In the genomic region with DNA sequence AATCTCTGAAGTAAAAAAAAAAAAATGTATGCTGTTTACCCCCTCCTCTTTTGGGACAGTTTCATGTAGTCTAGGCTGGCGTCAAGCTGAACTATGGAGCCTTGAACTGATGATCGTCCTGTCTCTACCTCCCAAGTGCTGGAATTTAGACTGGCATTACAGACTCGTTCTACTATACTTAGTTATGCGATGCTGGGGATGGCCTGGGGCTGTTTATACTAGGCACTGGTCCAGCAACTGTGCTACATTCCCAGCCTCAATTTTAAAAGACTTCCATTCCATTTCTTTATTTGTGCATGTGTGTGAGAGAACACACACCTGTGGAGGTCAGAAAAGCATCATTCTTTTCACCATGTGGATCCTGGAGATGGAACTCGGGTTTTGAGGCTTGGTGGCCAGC, we compare ENCODE assay signal across 15 mouse cellular contexts. TPM values are rescaled to one million over a fixed set of nuclear protein-coding genes. Genes with fewer than 3 reads are reported as not detected.
DNase-seq lines count a peak whose midpoint lies in the region; ATAC-seq and TF ChIP-seq lines count a peak whose summit lies in the region.
"Had no signal": no experiment of that assay in that cellular context is flagged by ENCODE, and none has a peak within 500 bp of the region (broad histone marks: within the 10 kb centered on the region; RNA-seq: fewer than 3 reads in every experiment).

No protein-coding gene starts in this region.

- no peaks in the 10 kb centered on the region for H3K9me3 ChIP-seq in heart, embryonic 15.5 days (replicated peaks)
- no peaks in the 10 kb centered on the region for H3K9me3 ChIP-seq in lung, embryonic 14.5 days (ENCODE audit: low read depth, low read length)
- no peaks in the 10 kb centered on the region for H3K9me3 ChIP-seq in lung, postnatal 0 days (ENCODE audit: low read length)
- H3K9me3 ChIP-seq in embryonic facial prominence, embryonic 14.5 days (ENCODE audit: control insufficient read depth, low read length) = no peaks in the 10 kb centered on the region
- no peaks in the 10 kb centered on the region for H3K9me3 ChIP-seq in limb, embryonic 15.5 days
- H3K9me3 ChIP-seq: forebrain, embryonic 12.5 days; midbrain, embryonic 12.5 days had no signal

- H3K4me1 ChIP-seq in heart, embryonic 15.5 days (replicated peaks) = peaks cover 28% of the 10 kb centered on the region
- peaks cover 5% of the 10 kb centered on the region for H3K4me1 ChIP-seq in heart, adult 2 months (ENCODE audit: control insufficient read depth, insufficient read depth, low read length)
- peaks cover 4% of the 10 kb centered on the region; the same call in 1 of the 2 replicates for H3K4me1 ChIP-seq in lung, embryonic 14.5 days (ENCODE audit: insufficient read depth)
- 0 out of 2 replicates have a peak, but pooled peaks cover 4% of the 10 kb centered on the region for H3K4me1 ChIP-seq in lung, postnatal 0 days (ENCODE audit: insufficient read depth, low read depth, low read length)
- peaks cover 15% of the 10 kb centered on the region for H3K4me1 ChIP-seq in embryonic facial prominence, embryonic 14.5 days (ENCODE audit: control insufficient read depth, insufficient read depth, low read length)
- peaks cover 25% of the 10 kb centered on the region for H3K4me1 ChIP-seq in limb, embryonic 15.5 days

- no peak for TF ChIP-seq POLR2A in heart, adult 2 months (IDR thresholded peaks at IDR 0.05; ENCODE audit: insufficient read depth, low read depth, low read length)

- 59% methylated on average over 5 of the region's 5 CpGs for WGBS in heart, embryonic 15.5 days
- 67% methylated on average over 5 of the region's 5 CpGs for WGBS in heart, adult 2 months
- 40% methylated on average over 5 of the region's 5 CpGs for WGBS in lung, embryonic 14.5 days
- 47% methylated on average over 5 of the region's 5 CpGs for WGBS in lung, postnatal 0 days
- 50% methylated on average over 5 of the region's 5 CpGs for WGBS in embryonic facial prominence, embryonic 14.5 days
- WGBS in limb, embryonic 15.5 days = 33% methylated on average over 5 of the region's 5 CpGs

- H3K9ac ChIP-seq in heart, embryonic 15.5 days = no peak overlapping the region
- H3K9ac ChIP-seq in heart, adult 2 months (ENCODE audit: low read depth, low read length) = no peak overlapping the region
- no peak overlapping the region for H3K9ac ChIP-seq in lung, embryonic 14.5 days
- no peak overlapping the region for H3K9ac ChIP-seq in lung, postnatal 0 days (replicated peaks; ENCODE audit: low read depth)
- no peak overlapping the region for H3K9ac ChIP-seq in embryonic facial prominence, embryonic 14.5 days (ENCODE audit: low read depth, low read length)
- H3K9ac ChIP-seq in limb, embryonic 15.5 days = no peak overlapping the region
- H3K9ac ChIP-seq: midbrain, embryonic 12.5 days had no signal

- H3K27me3 ChIP-seq in heart, embryonic 15.5 days = no peaks in the 10 kb centered on the region
- no peaks in the 10 kb centered on the region for H3K27me3 ChIP-seq in heart, adult 2 months (ENCODE audit: control insufficient read depth, insufficient read depth, low read length)
- H3K27me3 ChIP-seq in lung, embryonic 14.5 days (ENCODE audit: insufficient read depth, low read length) = no peaks in the 10 kb centered on the region
- H3K27me3 ChIP-seq in lung, postnatal 0 days (replicated peaks; ENCODE audit: insufficient read depth, low read length) = no peaks in the 10 kb centered on the region
- no peaks in the 10 kb centered on the region for H3K27me3 ChIP-seq in embryonic facial prominence, embryonic 14.5 days (replicated peaks; ENCODE audit: control insufficient read depth, insufficient read depth, low read length)
- no peaks in the 10 kb centered on the region for H3K27me3 ChIP-seq in limb, embryonic 15.5 days
- H3K27me3 ChIP-seq: forebrain, embryonic 12.5 days; midbrain, embryonic 12.5 days had no signal

- H3K36me3 ChIP-seq in heart, embryonic 15.5 days = no peaks in the 10 kb centered on the region
- peaks cover 2% of the 10 kb centered on the region; the same call in 1 of the 2 replicates for H3K36me3 ChIP-seq in heart, adult 2 months (ENCODE audit: control insufficient read depth, insufficient read depth, low read length)
- no peaks in the 10 kb centered on the region for H3K36me3 ChIP-seq in lung, embryonic 14.5 days (ENCODE audit: insufficient read depth)
- H3K36me3 ChIP-seq in lung, postnatal 0 days (ENCODE audit: insufficient read depth, low read length) = no peaks in the 10 kb centered on the region
- 0 out of 2 replicates have a peak, but pooled peaks cover 3% of the 10 kb centered on the region for H3K36me3 ChIP-seq in embryonic facial prominence, embryonic 14.5 days (ENCODE audit: control insufficient read depth, insufficient read depth, low read length)
- no peaks in the 10 kb centered on the region for H3K36me3 ChIP-seq in limb, embryonic 15.5 days
- H3K36me3 ChIP-seq: midbrain, embryonic 12.5 days had no signal

- no peak for TF ChIP-seq CTCF in heart, adult 2 months (IDR thresholded peaks at IDR 0.05)
- TF ChIP-seq CTCF in lung, embryonic 14.5 days (IDR thresholded peaks at IDR 0.05; ENCODE audit: low read depth) = no peak
- TF ChIP-seq CTCF in lung, postnatal 0 days (IDR thresholded peaks at IDR 0.05) = no peak

- H3K4me3 ChIP-seq in heart, embryonic 15.5 days = no peak overlapping the region
- no peak overlapping the region for H3K4me3 ChIP-seq in heart, adult 2 months
- H3K4me3 ChIP-seq in lung, embryonic 14.5 days (ENCODE audit: low read depth, low read length) = no peak overlapping the region
- H3K4me3 ChIP-seq in lung, postnatal 0 days (ENCODE audit: low read depth, low read length) = no peak overlapping the region
- H3K4me3 ChIP-seq in embryonic facial prominence, embryonic 14.5 days (ENCODE audit: low read depth, low read length) = no peak overlapping the region
- H3K4me3 ChIP-seq in limb, embryonic 15.5 days = no peak overlapping the region
- H3K4me3 ChIP-seq: forebrain, embryonic 12.5 days; left cerebral cortex, adult 2 months; midbrain, embryonic 12.5 days had no signal

- intact Hi-C loops in heart, adult 2 months (cut with DNase I) = loop anchor here (5.0 kb wide), 1 partner anchor 47 kb away; a partner anchor contains a TSS

- peak overlapping the region; percentile 63 for H3K27ac ChIP-seq in heart, embryonic 15.5 days
- no peak overlapping the region; the same call in 1 of the 2 replicates for H3K27ac ChIP-seq in heart, adult 2 months
- no peak overlapping the region for H3K27ac ChIP-seq in lung, embryonic 14.5 days (ENCODE audit: low read depth)
- no peak overlapping the region for H3K27ac ChIP-seq in lung, postnatal 0 days (ENCODE audit: low read length)
- H3K27ac ChIP-seq in embryonic facial prominence, embryonic 14.5 days (replicated peaks; ENCODE audit: low read depth, low read length) = no peak overlapping the region
- H3K27ac ChIP-seq in limb, embryonic 15.5 days = 0 out of 2 replicates have a peak overlapping the region, but pooled peaks have one; percentile 34
- H3K27ac ChIP-seq: forebrain, embryonic 12.5 days; layer of hippocampus, adult 2 months; left cerebral cortex, adult 2 months; macrophage; midbrain, embryonic 12.5 days had no signal

- H3K79me2 ChIP-seq in heart, adult 2 months (replicated peaks; ENCODE audit: control insufficient read depth, insufficient read depth, low read length) = peaks cover 5% of the 10 kb centered on the region

- no peak for ATAC-seq in heart, embryonic 15.5 days (replicated peaks; ENCODE audit: insufficient number of reproducible peaks, insufficient read depth, low FRiP score, low read depth)
- ATAC-seq in lung, embryonic 14.5 days (ENCODE audit: insufficient read depth) = peak; percentile 33; the same call in 1 of the 2 replicates
- no peak for ATAC-seq in lung, postnatal 0 days
- ATAC-seq in embryonic facial prominence, embryonic 14.5 days (ENCODE audit: low read depth) = no peak
- no peak for ATAC-seq in limb, embryonic 15.5 days (ENCODE audit: insufficient number of reproducible peaks, low FRiP score, low TSS enrichment, low read depth)

- H3K4me2 ChIP-seq in heart, embryonic 15.5 days = no peak overlapping the region
- no peak overlapping the region for H3K4me2 ChIP-seq in lung, embryonic 14.5 days
- no peak overlapping the region for H3K4me2 ChIP-seq in lung, postnatal 0 days (replicated peaks; ENCODE audit: low read depth, low read length)
- H3K4me2 ChIP-seq in embryonic facial prominence, embryonic 14.5 days (ENCODE audit: low read depth, low read length) = no peak overlapping the region
- no peak overlapping the region for H3K4me2 ChIP-seq in limb, embryonic 15.5 days
- H3K4me2 ChIP-seq: forebrain, embryonic 12.5 days; midbrain, embryonic 12.5 days had no signal

- TF ChIP-seq EP300 in heart, adult 2 months (IDR thresholded peaks at IDR 0.05; ENCODE audit: insufficient read depth, low read depth, low read length) = no peak
- TF ChIP-seq EP300 in lung, postnatal 0 days (IDR thresholded peaks at IDR 0.05) = no peak

- no peak for DNase-seq in heart, adult 2 months
- DNase-seq in lung, embryonic 14.5 days = peak; percentile 75
- no peak for DNase-seq in lung, postnatal 0 days (ENCODE audit: low spot score)
- peak; percentile 37 for DNase-seq in embryonic facial prominence, embryonic 14.5 days (ENCODE audit: low spot score)
- DNase-seq in cerebellum, postnatal 4 days (ENCODE audit: low spot score in 2 of 2) = no peak
- DNase-seq: adrenal gland, adult 8-10 months; cerebellum, adult 11-12 months; thymus, postnatal 4 days had no signal

RNA-seq across cellular contexts. Expression of a gene that starts 23.4 kb away (rescaled TPM):
- 14.8 and 17.1 TPM in 2 replicates for polyA plus RNA-seq in heart, embryonic 15.5 days (2015; fragmentation: Nextera tagmentation; extraction: Ambion mirVana)
- 10 to 100 TPM; 22.3 to 22.4 TPM for total RNA-seq in heart, adult 2 months (2021)
- polyA plus RNA-seq in heart, adult 2 months (2012; rRNA removed) = 8.7 and 10.1 TPM in 2 replicates
- polyA plus RNA-seq in lung, embryonic 14.5 days (2014; fragmentation: Nextera tagmentation; extraction: Ambion mirVana) = 23.3 and 23.9 TPM in 2 replicates
- 13.4 and 15.3 TPM in 2 replicates for polyA plus RNA-seq in lung, postnatal 0 days (2015; fragmentation: Nextera tagmentation; extraction: Ambion mirVana)
- polyA plus RNA-seq in embryonic facial prominence, embryonic 14.5 days (2014; fragmentation: Nextera tagmentation; extraction: Ambion mirVana) = 18.2 and 18.6 TPM in 2 replicates
- polyA plus RNA-seq in limb, embryonic 15.5 days (2015; fragmentation: Nextera tagmentation; extraction: Ambion mirVana) = 20.1 and 20.9 TPM in 2 replicates

RNA-seq across cellular contexts. Expression of a gene that starts 45.5 kb away (rescaled TPM):
- polyA plus RNA-seq in heart, embryonic 15.5 days (2015; fragmentation: Nextera tagmentation; extraction: Ambion mirVana) = 29.2 and 44.7 TPM in 2 replicates
- 1 to 10 TPM; 6.6 to 7.5 TPM for total RNA-seq in heart, adult 2 months (2021)
- 5.1 and 5.2 TPM in 2 replicates for polyA plus RNA-seq in heart, adult 2 months (2012; rRNA removed)
- polyA plus RNA-seq in lung, embryonic 14.5 days (2014; fragmentation: Nextera tagmentation; extraction: Ambion mirVana) = 67.5 and 77.0 TPM in 2 replicates
- polyA plus RNA-seq in lung, postnatal 0 days (2015; fragmentation: Nextera tagmentation; extraction: Ambion mirVana) = 14.3 and 14.7 TPM in 2 replicates
- 40.4 and 46.6 TPM in 2 replicates for polyA plus RNA-seq in embryonic facial prominence, embryonic 14.5 days (2014; fragmentation: Nextera tagmentation; extraction: Ambion mirVana)
- 66.2 and 70.1 TPM in 2 replicates for polyA plus RNA-seq in limb, embryonic 15.5 days (2015; fragmentation: Nextera tagmentation; extraction: Ambion mirVana)

Comparison
In these comparisons a context has a peak if more than half of its experiments do, and no peak if none do; other contexts are left out.
1. H3K27ac ChIP-seq: peak in heart, embryonic 15.5 days (single experiment) and limb, embryonic 15.5 days (single experiment); none in heart, adult 2 months (single experiment), lung, embryonic 14.5 days (single experiment), lung, postnatal 0 days (single experiment) and embryonic facial prominence, embryonic 14.5 days (single experiment).
2. DNase-seq: peak in lung, embryonic 14.5 days (single experiment) and embryonic facial prominence, embryonic 14.5 days (single experiment); none in heart, adult 2 months (0 of 2), lung, postnatal 0 days (single experiment) and cerebellum, postnatal 4 days (0 of 2).